Mouse (Mus musculus) stomach, embryonic 15.5 days (tissue): ENCODE measurements around the gene Olfr1508. TPM values are rescaled to one million over a fixed set of nuclear protein-coding genes. Genes with fewer than 3 reads are reported as not detected.
"Not testable (repeated sequence)": the region's sequence is repeated elsewhere in the genome, so short reads cannot be mapped to it uniquely, and the experiment has no call there.

Source experiments
- ATAC-seq: fragments of 200-750 bp; cut with Nextera tagmentation; 2 replicates; pipeline ENCODE4 v1.8.0; 2017; ENCODE audit warnings: low read depth, moderate number of reproducible peaks, moderate TSS enrichment; ENCODE audit not compliant: insufficient read depth, low FRiP score
- H3K27ac ChIP-seq: fragments of 300-500 bp; sonication (generic); 2 replicates; pipeline ENCODE4 v1.5.1; 2015; ENCODE audit warnings: mild to moderate bottlenecking, inconsistent platforms
- H3K27me3 ChIP-seq: fragments of 300-500 bp; sonication (generic); replicated peaks from 2 replicates; pipeline ENCODE4 v1.6.1; 2015; ENCODE audit warnings: inconsistent platforms
- H3K36me3 ChIP-seq: fragments of 300-500 bp; sonication (generic); 2 replicates; pipeline ENCODE4 v1.6.1; 2015; ENCODE audit warnings: inconsistent platforms
- H3K4me1 ChIP-seq: fragments of 300-500 bp; sonication (generic); 2 replicates; pipeline ENCODE4 v1.6.1; 2015; ENCODE audit warnings: inconsistent platforms
- H3K4me2 ChIP-seq: fragments of 300-500 bp; sonication (generic); 2 replicates; pipeline ENCODE4 v1.6.1; 2015; ENCODE audit warnings: mild to moderate bottlenecking, inconsistent platforms
- H3K4me3 ChIP-seq: fragments of 300-500 bp; sonication (generic); replicated peaks from 2 replicates; pipeline ENCODE4 v1.5.1; 2015; ENCODE audit warnings: inconsistent platforms
- H3K9ac ChIP-seq: fragments of 300-500 bp; sonication (generic); 2 replicates; pipeline ENCODE4 v1.6.1; 2015; ENCODE audit warnings: inconsistent platforms
- H3K9me3 ChIP-seq: fragments of 300-500 bp; sonication (generic); 2 replicates; pipeline ENCODE4 v1.6.1; 2016; ENCODE audit warnings: inconsistent platforms
- WGBS: fragments of 180-500 bp; shearing (Covaris S2); methylation state at CpG from one replicate; pipeline ENCODE4 v1.1.7; 2015; 5-methylcytosine and 5-hydroxymethylcytosine counted together
- polyA plus RNA-seq: library from polyadenylated mRNA; unstranded; fragments of >200 nt; fragmentation: Nextera tagmentation; extraction: Ambion mirVana; gene quantifications from 2 replicates; pipeline ENCODE4 v1.2.1, GENCODE M21; 2015

The Olfr1508 gene
- not detected in 2 replicates for polyA plus RNA-seq

- Histone ChIP-seq H3K27me3 (no peaks in the 10 kb centered on the region), H3K4me1 (no peaks in the 10 kb centered on the region), H3K27ac (no peak within 1 kb of the TSS), H3K9me3 (no peaks in the 10 kb centered on the region), H3K4me2 (no peak within 1 kb of the TSS), H3K9ac (no peak within 1 kb of the TSS), H3K36me3 (no peaks in the 10 kb centered on the region), H3K4me3 (no peak within 1 kb of the TSS)
- ATAC-seq: no peak
- WGBS: 55% methylated on average over 2 of the region's 2 CpGs
Measured at GRCm38 (mm10) chr14:52467395-52467794, at the start of gene Olfr1508. Olfr1508 (minus strand) TSS chr14:52467495.

- Histone ChIP-seq H3K27me3 (no peaks in the 10 kb centered on the region), H3K9me3 (no peaks in the 10 kb centered on the region), H3K4me1 (no peaks in the 10 kb centered on the region), H3K4me3 (no peak within 1 kb of the TSS), H3K4me2 (no peak within 1 kb of the TSS), H3K9ac (no peak within 1 kb of the TSS), H3K36me3 (no peaks in the 10 kb centered on the region), H3K27ac (no peak within 1 kb of the TSS)
- ATAC-seq: no peak
- 70% methylated on average over 4 of the region's 4 CpGs for WGBS
Measured at GRCm38 (mm10) chr14:52495516-52495915, 28.2 kb upstream of the Olfr1508 start, which contains the start of gene Olfr1507. Olfr1507 (minus strand) TSS chr14:52495749.

- WGBS: 62% methylated on average over 1 of the region's 1 CpGs
Measured at GRCm38 (mm10) chr14:52465738-52466137, 1.6 kb downstream of the Olfr1508 start.

GRCm38 (mm10) chr14:52461928-52462327 lies 5.4 kb downstream of the Olfr1508 start:
- Histone ChIP-seq H3K27me3 (no peaks in the 10 kb centered on the region), H3K9me3 (no peaks in the 10 kb centered on the region), H3K27ac (no peak overlapping the region), H3K4me2 (no peak overlapping the region), H3K4me1 (no peaks in the 10 kb centered on the region), H3K4me3 (no peak overlapping the region), H3K36me3 (no peaks in the 10 kb centered on the region), H3K9ac (no peak overlapping the region)
- no peak for ATAC-seq

More at GRCm38 (mm10) chr14:52465738-52466137, 1.6 kb downstream of the Olfr1508 start:
- Histone ChIP-seq H3K36me3 (no peaks in the 10 kb centered on the region), H3K4me1 (no peaks in the 10 kb centered on the region), H3K27me3 (no peaks in the 10 kb centered on the region), H3K4me2 (no peak overlapping the region), H3K27ac (no peak overlapping the region), H3K4me3 (no peak overlapping the region), H3K9ac (no peak overlapping the region), H3K9me3 (no peaks in the 10 kb centered on the region)
- no peak for ATAC-seq

DNA sequence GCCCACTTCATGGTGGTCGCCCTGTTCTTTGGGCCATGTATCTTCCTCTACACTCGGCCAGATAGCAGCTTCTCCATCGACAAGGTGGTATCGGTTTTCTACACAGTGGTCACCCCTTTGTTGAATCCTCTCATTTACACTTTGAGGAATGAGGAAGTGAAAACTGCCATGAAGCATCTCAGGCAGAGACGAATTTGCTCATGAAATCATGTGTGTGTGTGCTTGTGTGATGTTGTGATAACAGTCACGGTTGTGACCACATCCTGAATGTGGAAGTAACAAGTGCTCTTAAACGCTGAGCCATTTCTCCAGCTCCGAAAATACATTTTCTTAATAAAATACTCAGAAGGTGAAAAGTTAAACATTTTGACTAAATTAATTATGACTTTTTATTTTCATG lies 16.2 kb downstream of the Olfr1508 start:
- H3K27me3 ChIP-seq: no peaks in the 10 kb centered on the region
- H3K4me1 ChIP-seq: no peaks in the 10 kb centered on the region
- no peaks in the 10 kb centered on the region for H3K36me3 ChIP-seq
- no peak overlapping the region for H3K27ac ChIP-seq
- H3K9ac ChIP-seq: no peak overlapping the region
- no peak overlapping the region for H3K4me3 ChIP-seq
- H3K9me3 ChIP-seq: no peaks in the 10 kb centered on the region
- no peak for ATAC-seq
- H3K4me2 ChIP-seq: no peak overlapping the region
- 82% methylated on average over 8 of the region's 8 CpGs for WGBS

DNA sequence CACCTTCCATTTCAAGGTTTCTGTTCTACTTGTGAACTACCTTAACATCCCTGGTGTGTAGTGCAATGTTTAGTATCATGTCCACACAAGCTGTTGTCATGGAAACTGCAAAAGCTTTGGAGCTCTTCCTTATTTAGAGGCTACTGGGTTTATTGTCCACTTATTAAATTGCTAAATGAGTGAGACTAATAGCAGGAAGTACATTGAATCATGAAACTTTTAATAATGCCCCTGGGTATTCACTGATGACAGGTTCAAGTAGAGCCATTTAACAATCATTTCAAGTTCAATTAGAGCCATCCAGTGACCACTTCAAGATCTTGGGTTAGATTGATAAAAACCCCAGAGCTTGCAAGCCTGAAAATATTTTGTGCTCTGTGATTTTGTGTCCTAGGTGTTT lies 24.6 kb downstream of the Olfr1508 start, which contains the start of gene Olfr1509:
Olfr1509 (plus strand) TSS at position 301 of the 400 bp plus-strand sequence.
- no peak within 1 kb of the TSS for H3K9ac ChIP-seq
- H3K9me3 ChIP-seq: no peaks in the 10 kb centered on the region
- no peak within 1 kb of the TSS for H3K4me2 ChIP-seq
- H3K36me3 ChIP-seq: no peaks in the 10 kb centered on the region
- H3K27ac ChIP-seq: no peak within 1 kb of the TSS
- no peaks in the 10 kb centered on the region for H3K4me1 ChIP-seq
- no peak for ATAC-seq
- H3K27me3 ChIP-seq: no peaks in the 10 kb centered on the region
- no peak within 1 kb of the TSS for H3K4me3 ChIP-seq

- Histone ChIP-seq H3K4me1 (no peaks in the 10 kb centered on the region), H3K4me2 (no peak overlapping the region), H3K9me3 (no peaks in the 10 kb centered on the region), H3K4me3 (no peak overlapping the region), H3K27ac (no peak overlapping the region), H3K9ac (no peak overlapping the region), H3K36me3 (no peaks in the 10 kb centered on the region), H3K27me3 (no peaks in the 10 kb centered on the region)
- whole genome bisulfite sequencing: 89% methylated on average over 1 of the region's 1 CpGs
- ATAC-seq: no peak
Measured at GRCm38 (mm10) chr14:52427686-52428085, 39.6 kb downstream of the Olfr1508 start.

DNA sequence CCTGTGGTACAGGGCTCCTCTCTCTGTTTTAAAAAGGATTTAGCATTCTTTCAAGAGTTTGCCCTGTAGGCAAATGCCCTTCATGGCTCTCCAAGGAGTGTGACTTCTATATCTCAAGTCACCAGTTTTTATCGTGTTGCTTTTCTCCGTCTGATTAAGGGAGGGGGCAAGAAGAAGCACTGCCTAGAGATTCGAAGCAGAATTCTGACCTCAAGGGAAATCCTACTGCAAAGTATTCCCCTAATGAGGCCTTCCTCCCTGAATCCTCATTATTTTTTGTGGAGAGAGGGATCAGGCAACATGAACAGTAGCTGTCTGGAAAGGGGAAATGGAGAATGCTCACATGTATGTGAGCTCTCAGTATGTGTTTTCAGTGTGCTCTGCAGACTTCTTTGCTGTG lies 53.0 kb downstream of the Olfr1508 start, which contains the start of gene Olfr1510:
Olfr1510 (minus strand) TSS at position 101 of the 400 bp plus-strand sequence.
- Histone ChIP-seq H3K4me1 (no peaks in the 10 kb centered on the region), H3K9ac (no peak within 1 kb of the TSS), H3K27me3 (no peaks in the 10 kb centered on the region), H3K9me3 (no peaks in the 10 kb centered on the region), H3K27ac (no peak within 1 kb of the TSS), H3K4me3 (no peak within 1 kb of the TSS), H3K4me2 (no peak within 1 kb of the TSS), H3K36me3 (no peaks in the 10 kb centered on the region)
- ATAC-seq: no peak
- WGBS: 84% methylated on average over 3 of the region's 3 CpGs

GRCm38 (mm10) chr14:52410142-52410919 lies 57.0 kb downstream of the Olfr1508 start:
- not testable (repeated sequence) for H3K27ac ChIP-seq, H3K9me3 ChIP-seq, H3K4me1 ChIP-seq, H3K4me2 ChIP-seq, H3K36me3 ChIP-seq, H3K27me3 ChIP-seq, H3K4me3 ChIP-seq, ATAC-seq, H3K9ac ChIP-seq
- 69% methylated on average over 8 of the region's 10 CpGs for WGBS

Other genes with a start within 250 kb of the Olfr1508 start
- 28.7 and 30.6 TPM in 2 replicates for gene Chd8, start 209.7 kb downstream of the Olfr1508 start, polyA plus RNA-seq
- 35.5 and 43.1 TPM in 2 replicates for gene Tox4, start 188.3 kb downstream of the Olfr1508 start, polyA plus RNA-seq
- 17.3 and 17.4 TPM in 2 replicates for gene Rab2b, start 187.9 kb downstream of the Olfr1508 start, polyA plus RNA-seq
- 44.3 and 45.0 TPM in 2 replicates for gene Mettl3, start 162.4 kb downstream of the Olfr1508 start, polyA plus RNA-seq
- gene Sall2, start 138.7 kb downstream of the Olfr1508 start, polyA plus RNA-seq: 10.1 and 10.8 TPM in 2 replicates
- not detected in 2 replicates for gene Olfr1513, start 111.1 kb downstream of the Olfr1508 start, polyA plus RNA-seq
- not detected in 2 replicates for gene Olfr1512, start 88.3 kb downstream of the Olfr1508 start, polyA plus RNA-seq
- gene Olfr1511, start 70.1 kb downstream of the Olfr1508 start, polyA plus RNA-seq: not detected in 2 replicates
- gene Olfr1510, start 53.1 kb downstream of the Olfr1508 start, polyA plus RNA-seq: not detected in 2 replicates
- not detected in 2 replicates for gene Olfr1509, start 24.5 kb downstream of the Olfr1508 start, polyA plus RNA-seq
- gene Olfr1507, start 28.3 kb upstream of the Olfr1508 start, polyA plus RNA-seq: not detected in 2 replicates